8 mouse cellular contexts compared by ENCODE assay signal in genomic region chr9:122866192-122866591, GRCm38 (mm10). TPM values are rescaled to one million over a fixed set of nuclear protein-coding genes. Genes with fewer than 3 reads are reported as not detected.
DNase-seq lines count a peak whose midpoint lies in the region; ATAC-seq lines count a peak whose summit lies in the region.

No protein-coding gene starts in this region.

- ATAC-seq in kidney, embryonic 14.5 days (ENCODE audit: low FRiP score, low TSS enrichment): no peak; the same call in 1 of the 2 replicates
- peak; percentile 55 for ATAC-seq in hindbrain, embryonic 13.5 days (ENCODE audit: low FRiP score)
- peak; percentile 20 for ATAC-seq in midbrain, embryonic 12.5 days (ENCODE audit: low FRiP score, low read depth)

- 87% methylated on average over 4 of the region's 4 CpGs for WGBS in kidney, embryonic 14.5 days
- WGBS in hindbrain, embryonic 13.5 days: 90% methylated on average over 4 of the region's 4 CpGs
- WGBS in midbrain, embryonic 12.5 days: 90% methylated on average over 4 of the region's 4 CpGs

- peak overlapping the region; percentile 85; the same call in 1 of the 2 replicates for H3K9ac ChIP-seq in kidney, embryonic 14.5 days (ENCODE audit: low read depth, low read length)
- peak overlapping the region; percentile 88; the same call in 1 of the 2 replicates for H3K9ac ChIP-seq in hindbrain, embryonic 13.5 days
- H3K9ac ChIP-seq in midbrain, embryonic 12.5 days (replicated peaks): no peak overlapping the region; the same call in 1 of the 2 replicates

- H3K27me3 ChIP-seq in kidney, embryonic 14.5 days (ENCODE audit: control insufficient read depth, insufficient read depth, low read length): no peaks in the 10 kb centered on the region
- H3K27me3 ChIP-seq in hindbrain, embryonic 13.5 days: peaks cover 8% of the 10 kb centered on the region; the same call in 1 of the 2 replicates
- H3K27me3 ChIP-seq in midbrain, embryonic 12.5 days: 0 out of 2 replicates have a peak, but pooled peaks cover 4% of the 10 kb centered on the region

- H3K4me1 ChIP-seq in kidney, embryonic 14.5 days (ENCODE audit: control insufficient read depth, insufficient read depth, low read length): peaks cover 7% of the 10 kb centered on the region
- peaks cover 4% of the 10 kb centered on the region; the same call in 1 of the 2 replicates for H3K4me1 ChIP-seq in brown adipose tissue, adult 24 weeks (ENCODE audit: control insufficient read depth, insufficient read depth, insufficient read length, low read length)
- H3K4me1 ChIP-seq in hindbrain, embryonic 13.5 days (replicated peaks): peaks cover 17% of the 10 kb centered on the region
- peaks cover 14% of the 10 kb centered on the region for H3K4me1 ChIP-seq in midbrain, embryonic 12.5 days

- peaks cover 14% of the 10 kb centered on the region; the same call in 1 of the 2 replicates for H3K9me3 ChIP-seq in kidney, embryonic 14.5 days (ENCODE audit: control insufficient read depth, low read length)
- peaks cover 8% of the 10 kb centered on the region; the same call in 1 of the 2 replicates for H3K9me3 ChIP-seq in hindbrain, embryonic 13.5 days
- peaks cover 10% of the 10 kb centered on the region; the same call in 1 of the 2 replicates for H3K9me3 ChIP-seq in midbrain, embryonic 12.5 days

- peaks cover 12% of the 10 kb centered on the region for H3K36me3 ChIP-seq in kidney, embryonic 14.5 days (ENCODE audit: control insufficient read depth, insufficient read depth, low read length)
- peaks cover 16% of the 10 kb centered on the region for H3K36me3 ChIP-seq in hindbrain, embryonic 13.5 days
- peaks cover 12% of the 10 kb centered on the region for H3K36me3 ChIP-seq in midbrain, embryonic 12.5 days

- H3K4me2 ChIP-seq in kidney, embryonic 14.5 days (replicated peaks; ENCODE audit: low read depth, low read length): peak overlapping the region; percentile 37
- peak overlapping the region; percentile 68 for H3K4me2 ChIP-seq in hindbrain, embryonic 13.5 days
- peak overlapping the region; percentile 73 for H3K4me2 ChIP-seq in midbrain, embryonic 12.5 days (replicated peaks)

- peak overlapping the region; percentile 89 for H3K4me3 ChIP-seq in kidney, embryonic 14.5 days (ENCODE audit: low read length)
- H3K4me3 ChIP-seq in brown adipose tissue, adult 24 weeks (ENCODE audit: insufficient read depth, low read depth, low read length): peak overlapping the region; percentile 100
- peak overlapping the region; percentile 67 for H3K4me3 ChIP-seq in hindbrain, embryonic 13.5 days
- H3K4me3 ChIP-seq in midbrain, embryonic 12.5 days: peak overlapping the region; percentile 87

- no peak overlapping the region for H3K27ac ChIP-seq in kidney, embryonic 14.5 days (ENCODE audit: low read depth, low read length)
- peak overlapping the region; percentile 62 for H3K27ac ChIP-seq in brown adipose tissue, adult 24 weeks (replicated peaks; ENCODE audit: low read depth, low read length)
- no peak overlapping the region for H3K27ac ChIP-seq in hindbrain, embryonic 13.5 days
- no peak overlapping the region for H3K27ac ChIP-seq in midbrain, embryonic 12.5 days (replicated peaks)

- no peak for DNase-seq in kidney, adult 11 months
- no peak for DNase-seq in spleen, adult 18-20 months
- no peak for DNase-seq in gastrocnemius, adult 18-20 months (ENCODE audit: low spot score)
- no peak for DNase-seq in kidney, adult 18-20 months

RNA-seq across cellular contexts. Expression of gene Zfp445, which starts 0.4 kb away (rescaled TPM):
- polyA plus RNA-seq in kidney, embryonic 14.5 days (2014; fragmentation: Nextera tagmentation; extraction: Ambion mirVana): 28.2 and 66.0 TPM in 2 replicates
- 24.4 and 26.4 TPM in 2 replicates for polyA plus RNA-seq in brown adipose tissue, adult 24 weeks (2012; ENCODE audit: insufficient read depth, insufficient read length, missing spikeins)
- polyA plus RNA-seq in hindbrain, embryonic 13.5 days (2015; fragmentation: Nextera tagmentation; extraction: Ambion mirVana): 96.8 and 102 TPM in 2 replicates
- 124 and 134 TPM in 2 replicates for polyA plus RNA-seq in midbrain, embryonic 12.5 days (2016; fragmentation: Nextera tagmentation; extraction: Ambion mirVana)
- total RNA-seq in gastrocnemius, adult 18-20 months (2021): 10 to 100 TPM; 34.8 to 35.6 TPM

RNA-seq across cellular contexts. Expression of gene Zkscan7, which starts 19.3 kb away (rescaled TPM):
- polyA plus RNA-seq in kidney, embryonic 14.5 days (2014; fragmentation: Nextera tagmentation; extraction: Ambion mirVana): 3.3 and 3.6 TPM in 2 replicates
- 2.7 and 3.8 TPM in 2 replicates for polyA plus RNA-seq in brown adipose tissue, adult 24 weeks (2012; ENCODE audit: insufficient read depth, insufficient read length, missing spikeins)
- polyA plus RNA-seq in hindbrain, embryonic 13.5 days (2015; fragmentation: Nextera tagmentation; extraction: Ambion mirVana): 3.9 and 4.5 TPM in 2 replicates
- polyA plus RNA-seq in midbrain, embryonic 12.5 days (2016; fragmentation: Nextera tagmentation; extraction: Ambion mirVana): 4.5 and 4.8 TPM in 2 replicates
- total RNA-seq in gastrocnemius, adult 18-20 months (2021): 1 to 10 TPM; 3.2 to 4.1 TPM

RNA-seq across cellular contexts. Expression of gene Gm35549, which starts 22.4 kb away (rescaled TPM):
- polyA plus RNA-seq in kidney, embryonic 14.5 days (2014; fragmentation: Nextera tagmentation; extraction: Ambion mirVana): 0.37 TPM in 2 replicates
- polyA plus RNA-seq in brown adipose tissue, adult 24 weeks (2012; ENCODE audit: insufficient read depth, insufficient read length, missing spikeins): not detected in 2 replicates
- 0.51 and 0.56 TPM in 2 replicates for polyA plus RNA-seq in hindbrain, embryonic 13.5 days (2015; fragmentation: Nextera tagmentation; extraction: Ambion mirVana)
- 0.32 TPM in 1 of 2 replicates, not detected in the other for polyA plus RNA-seq in midbrain, embryonic 12.5 days (2016; fragmentation: Nextera tagmentation; extraction: Ambion mirVana)
- total RNA-seq in gastrocnemius, adult 18-20 months (2021): not detected

RNA-seq across cellular contexts. Expression of gene Zfp105, which starts 56.7 kb away (rescaled TPM):
- polyA plus RNA-seq in kidney, embryonic 14.5 days (2014; fragmentation: Nextera tagmentation; extraction: Ambion mirVana): 20.8 and 28.6 TPM in 2 replicates
- polyA plus RNA-seq in brown adipose tissue, adult 24 weeks (2012; ENCODE audit: insufficient read depth, insufficient read length, missing spikeins): 0.95 TPM in 1 of 2 replicates, not detected in the other
- 24.8 and 24.9 TPM in 2 replicates for polyA plus RNA-seq in hindbrain, embryonic 13.5 days (2015; fragmentation: Nextera tagmentation; extraction: Ambion mirVana)
- polyA plus RNA-seq in midbrain, embryonic 12.5 days (2016; fragmentation: Nextera tagmentation; extraction: Ambion mirVana): 34.1 and 38.1 TPM in 2 replicates
- total RNA-seq in gastrocnemius, adult 18-20 months (2021): under 1 TPM; 0.59 to 0.64 TPM
